Mouse (Mus musculus): ENCODE measurements around the gene 1700012B07Rik.

Gene 1700012B07Rik

GRCm38 (mm10) chr11:109846343-109846742 lies 18.5 kb upstream of the 1700012B07Rik start:
- no peak for DNase-seq (ENCODE audit: inconsistent ontology term)

- no peak for DNase-seq (ENCODE audit: inconsistent ontology term)
Measured at GRCm38 (mm10) chr11:109845601-109846000, 17.8 kb upstream of the 1700012B07Rik start.

DNA sequence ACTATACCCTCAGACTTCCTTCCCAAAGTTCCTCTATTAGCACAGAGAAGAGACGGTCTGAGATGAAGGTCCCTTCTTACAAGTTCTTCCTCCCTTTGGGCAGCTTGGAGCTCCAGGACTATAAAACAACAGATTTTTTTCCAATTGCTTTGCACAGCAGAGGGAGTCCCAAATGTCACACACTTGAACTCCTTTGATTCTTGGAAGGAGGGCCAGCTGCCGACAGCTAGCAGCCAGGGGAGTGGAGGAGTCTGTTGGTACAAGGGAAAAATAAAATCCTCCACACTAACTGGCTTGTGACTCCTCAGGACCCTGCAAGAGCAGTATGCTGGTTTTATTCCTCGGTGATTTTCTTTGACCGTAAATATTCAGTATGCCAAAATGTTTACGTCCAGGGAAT lies 16.6 kb upstream of the 1700012B07Rik start:
- DNase-seq (ENCODE audit: inconsistent ontology term): no peak

DNA sequence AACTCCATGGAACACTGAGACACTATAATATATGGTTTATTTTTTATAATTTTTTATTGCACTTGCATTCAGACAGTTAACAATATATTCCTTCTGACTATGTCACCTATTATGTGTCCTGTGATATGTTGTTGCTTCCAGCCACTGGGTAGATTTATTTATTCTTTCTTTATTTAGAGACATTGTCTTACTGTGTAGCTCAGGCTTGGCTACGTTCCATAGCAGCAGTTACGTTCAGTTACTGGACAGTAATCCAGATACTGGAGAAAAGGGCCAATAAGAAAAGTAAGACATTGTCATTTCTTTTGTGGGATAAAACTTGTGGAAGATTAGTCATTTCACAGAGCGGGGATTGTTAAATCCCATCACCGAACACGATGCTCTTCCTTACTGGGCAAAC lies 2.5 kb upstream of the 1700012B07Rik start:
- no peak for DNase-seq (ENCODE audit: inconsistent ontology term)

DNA sequence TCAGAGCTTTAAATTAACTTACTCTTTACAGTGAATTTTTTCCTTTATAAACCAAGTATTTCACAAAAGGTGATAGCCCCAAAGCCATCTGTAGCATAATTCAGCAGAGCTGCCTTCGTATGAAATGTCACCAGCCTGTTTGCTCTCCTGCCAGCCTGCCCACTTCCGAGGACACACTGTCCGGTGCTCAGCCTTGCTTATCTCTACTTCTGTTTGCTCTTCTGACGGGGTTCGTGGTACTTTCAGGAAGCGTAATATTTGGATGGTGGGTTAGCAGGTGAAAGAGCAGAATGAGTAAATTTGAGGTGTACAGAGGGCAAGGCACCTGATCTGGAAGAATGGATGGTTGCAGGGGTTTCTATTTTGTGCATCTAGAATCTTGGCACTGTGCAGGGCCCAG lies 5.6 kb downstream of the 1700012B07Rik start:
- no peak for DNase-seq (ENCODE audit: inconsistent ontology term)

DNA sequence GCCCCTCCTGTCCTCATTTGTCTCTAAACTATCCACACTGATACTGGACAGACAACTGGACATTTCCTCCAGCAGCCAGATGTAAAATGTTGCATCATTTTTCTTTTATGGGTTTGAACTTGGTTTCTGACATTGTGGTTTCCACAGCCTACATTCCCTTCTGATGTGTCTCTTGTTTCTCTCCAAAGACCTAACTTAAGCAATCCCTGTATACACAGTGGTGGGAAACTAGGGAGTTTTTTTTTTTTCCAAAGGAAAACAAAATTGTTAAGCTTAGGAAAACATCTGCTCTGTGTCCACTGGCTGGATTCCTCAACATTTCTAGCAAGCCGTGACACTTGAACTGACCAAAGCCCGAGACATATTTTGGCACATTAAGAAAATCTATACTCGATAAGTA lies 10.4 kb downstream of the 1700012B07Rik start:
- DNase-seq (ENCODE audit: inconsistent ontology term): peak; percentile 35

DNA sequence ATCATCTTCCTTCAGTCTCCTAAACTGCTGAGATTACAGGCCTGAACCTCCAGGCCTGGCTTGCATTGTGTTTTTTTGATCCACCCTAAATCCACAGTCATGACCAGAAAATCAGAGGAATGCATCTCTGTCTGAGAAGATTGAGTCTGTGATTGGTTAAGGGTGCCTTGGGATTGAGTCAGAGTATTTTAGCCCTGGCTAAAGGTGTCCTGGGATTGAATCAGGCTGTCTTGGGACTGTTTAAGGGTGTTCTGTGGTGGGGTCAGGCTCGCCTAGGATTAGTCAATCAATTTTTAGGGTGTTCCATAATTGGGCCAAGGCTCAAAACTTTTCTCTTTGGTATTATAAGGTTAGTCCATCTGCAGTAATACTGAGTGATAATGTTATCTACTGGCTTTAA lies 10.9 kb downstream of the 1700012B07Rik start:
- peak; percentile 57 for DNase-seq (ENCODE audit: inconsistent ontology term)

- no peak for DNase-seq (ENCODE audit: inconsistent ontology term)
Measured at GRCm38 (mm10) chr11:109811721-109812120, 16.1 kb downstream of the 1700012B07Rik start.

GRCm38 (mm10) chr11:109809175-109809855 lies 18.5 kb downstream of the 1700012B07Rik start:
- peak; percentile 55 for DNase-seq (ENCODE audit: inconsistent ontology term)

DNA sequence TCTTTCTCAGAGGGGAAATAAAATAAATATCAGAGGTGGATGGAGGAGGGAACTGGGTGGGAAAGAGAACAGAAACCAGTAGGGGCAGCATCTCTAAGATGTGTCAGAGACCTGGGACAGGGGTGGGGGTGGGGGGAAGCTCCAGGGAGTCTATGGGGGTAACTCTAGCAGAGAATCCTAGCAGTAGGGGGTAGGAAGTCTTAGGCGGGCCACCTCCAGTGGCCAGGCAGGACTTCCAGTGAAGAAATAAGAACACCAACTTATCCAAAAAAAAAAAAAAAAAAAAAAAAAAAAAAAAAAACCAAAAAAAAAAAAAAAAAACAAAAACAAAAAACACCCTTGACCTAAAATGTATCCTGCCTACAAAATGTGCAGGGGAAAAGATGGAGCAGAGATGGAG lies 26.3 kb downstream of the 1700012B07Rik start:
- no peak for DNase-seq (ENCODE audit: inconsistent ontology term)

DNA sequence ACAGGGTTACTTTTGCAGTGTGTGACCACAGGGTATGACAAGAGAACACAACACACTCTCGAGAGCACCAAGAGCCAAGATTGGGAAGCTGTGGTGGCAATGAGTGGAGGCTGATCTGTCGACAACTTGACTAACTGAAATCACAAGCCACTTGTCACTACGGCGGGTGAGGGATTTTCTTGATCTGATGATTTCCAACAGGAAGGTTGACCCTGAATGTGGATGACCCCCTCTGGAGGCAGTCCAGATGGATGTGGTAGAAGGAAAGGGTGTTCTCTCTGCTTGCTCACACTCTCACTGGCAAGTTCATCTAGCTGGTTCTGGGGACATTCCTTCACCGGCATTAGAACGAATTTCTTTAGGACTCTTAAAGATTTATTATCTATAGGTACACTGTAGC lies 30.3 kb downstream of the 1700012B07Rik start:
- no peak for DNase-seq (ENCODE audit: inconsistent ontology term)

DNA sequence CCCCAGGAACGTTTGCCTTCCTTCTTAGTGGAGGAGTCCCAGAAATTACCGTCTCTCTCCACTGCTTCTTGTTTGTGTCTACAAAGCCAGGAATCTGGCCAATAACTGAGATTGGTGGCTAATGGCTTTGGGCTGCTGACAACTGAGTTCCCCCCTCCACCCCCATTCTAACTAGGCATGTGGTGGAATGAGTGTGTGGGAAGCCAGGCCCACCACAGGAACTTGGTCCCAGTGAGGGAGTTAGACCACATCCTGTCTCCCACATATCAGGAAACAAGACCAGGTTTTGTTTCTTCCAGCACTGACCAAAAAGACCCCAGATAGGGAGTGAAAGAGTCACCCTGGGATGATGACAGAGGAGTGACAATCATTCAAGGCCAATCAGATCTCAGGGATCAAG lies 32.3 kb downstream of the 1700012B07Rik start:
- peak; percentile 95 for DNase-seq (ENCODE audit: inconsistent ontology term)

DNA sequence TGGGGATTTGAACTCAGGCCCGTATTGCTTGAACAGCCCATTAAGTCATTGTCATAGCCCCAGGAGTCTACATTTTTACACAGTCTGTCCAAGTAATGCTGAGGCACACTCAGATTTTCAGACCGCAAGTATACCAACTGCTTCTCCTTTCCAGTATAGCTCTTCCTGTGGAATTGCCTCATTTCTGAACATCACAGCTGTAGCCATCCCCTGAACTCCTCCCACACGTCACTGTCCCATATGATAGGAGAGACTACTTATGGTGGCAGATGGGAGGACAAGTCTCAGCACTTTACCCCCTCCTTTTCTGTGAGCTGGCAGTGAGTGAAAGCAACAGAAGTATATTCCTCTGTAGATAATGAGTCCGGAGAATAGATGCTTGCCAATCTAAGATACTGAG lies 34.3 kb downstream of the 1700012B07Rik start:
- no peak for DNase-seq (ENCODE audit: inconsistent ontology term)

GRCm38 (mm10) chr11:109792401-109792997 lies 35.3 kb downstream of the 1700012B07Rik start:
- DNase-seq (ENCODE audit: inconsistent ontology term): no peak

- no peak for DNase-seq (ENCODE audit: inconsistent ontology term)
Measured at GRCm38 (mm10) chr11:109791965-109792364, 35.9 kb downstream of the 1700012B07Rik start.

- no peak for DNase-seq (ENCODE audit: inconsistent ontology term)
Measured at GRCm38 (mm10) chr11:109790221-109790620, 37.6 kb downstream of the 1700012B07Rik start.

GRCm38 (mm10) chr11:109785392-109785791 lies 42.5 kb downstream of the 1700012B07Rik start:
- no peak for DNase-seq (ENCODE audit: inconsistent ontology term)

DNA sequence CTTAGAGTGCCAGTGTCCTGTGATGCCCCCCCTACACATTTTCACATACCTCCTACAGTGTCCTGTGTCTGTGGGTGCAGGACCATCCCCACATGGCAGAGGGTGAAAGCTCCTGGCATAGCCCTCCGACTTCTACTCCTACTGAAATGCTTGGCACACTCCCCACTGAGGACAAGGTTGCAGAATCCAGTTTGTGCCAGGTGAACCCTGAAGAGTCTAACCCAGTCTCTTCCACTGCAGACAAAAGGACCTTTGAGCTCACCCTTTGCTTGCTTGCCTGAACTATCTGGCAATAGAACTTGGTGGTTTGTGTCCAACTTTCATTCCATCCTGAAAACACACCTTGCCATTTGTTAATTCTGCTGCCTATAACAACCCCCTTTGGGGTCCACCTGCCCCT lies 56.5 kb downstream of the 1700012B07Rik start:
- DNase-seq (ENCODE audit: inconsistent ontology term): no peak

DNA sequence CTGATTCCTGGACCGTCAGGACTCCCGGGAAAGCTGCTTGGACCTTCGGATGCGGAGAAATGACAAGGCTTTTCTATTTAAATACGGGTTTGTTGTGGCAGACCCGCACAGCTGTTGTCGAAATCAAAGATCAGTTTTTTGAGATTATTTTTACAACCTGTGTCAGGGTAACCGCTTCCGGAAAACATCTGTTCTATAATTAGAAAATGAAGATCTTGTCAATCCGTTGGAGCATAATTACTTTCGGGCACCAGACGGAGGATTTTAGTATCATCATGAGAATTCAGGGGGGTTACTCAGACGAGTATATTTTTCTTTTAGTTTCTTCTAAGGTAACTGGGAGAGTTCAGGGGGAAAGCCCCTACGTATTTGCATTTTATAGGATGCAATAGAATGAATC lies 57.7 kb downstream of the 1700012B07Rik start:
- DNase-seq (ENCODE audit: inconsistent ontology term): no peak

DNA sequence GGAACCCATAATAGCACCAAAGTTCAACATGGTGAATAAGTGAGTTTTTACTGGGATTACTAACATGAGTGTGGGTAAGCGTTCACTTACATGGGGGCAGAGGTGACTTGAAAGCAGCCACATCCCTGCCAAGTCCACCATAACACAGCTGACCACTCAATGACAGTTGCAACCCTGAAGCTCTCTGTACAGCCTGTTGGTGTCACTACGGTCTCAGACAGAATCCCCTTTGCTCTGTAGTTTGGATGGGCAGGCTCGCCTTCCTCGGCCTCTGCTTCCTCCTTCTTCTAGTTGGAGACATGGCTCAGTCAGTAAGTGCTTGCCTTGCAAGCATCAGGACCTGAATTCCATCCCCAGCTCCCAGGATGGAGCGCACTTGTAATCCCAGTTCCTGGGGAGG lies 58.8 kb downstream of the 1700012B07Rik start:
- DNase-seq (ENCODE audit: inconsistent ontology term): no peak

DNA sequence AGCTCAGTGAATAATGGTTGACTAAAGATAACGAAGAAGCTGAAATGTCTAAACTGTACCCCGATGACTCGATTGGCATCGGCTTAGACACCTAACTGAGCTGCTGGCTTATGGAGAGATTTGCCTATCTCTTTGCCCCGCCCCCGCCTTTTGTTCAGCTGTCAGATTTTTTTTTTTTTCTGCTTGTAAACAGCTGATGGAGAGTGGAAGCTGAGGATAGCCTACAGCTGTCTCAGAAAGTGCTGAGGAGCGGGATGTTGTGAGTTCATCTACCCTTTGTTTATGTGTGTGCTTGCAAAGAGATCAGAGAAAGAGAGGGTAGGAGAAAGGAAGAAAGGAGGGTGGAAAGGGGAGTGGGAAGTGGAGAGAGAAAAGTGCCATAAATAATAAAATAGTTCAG lies 67.8 kb downstream of the 1700012B07Rik start:
- DNase-seq (ENCODE audit: inconsistent ontology term): no peak

DNA sequence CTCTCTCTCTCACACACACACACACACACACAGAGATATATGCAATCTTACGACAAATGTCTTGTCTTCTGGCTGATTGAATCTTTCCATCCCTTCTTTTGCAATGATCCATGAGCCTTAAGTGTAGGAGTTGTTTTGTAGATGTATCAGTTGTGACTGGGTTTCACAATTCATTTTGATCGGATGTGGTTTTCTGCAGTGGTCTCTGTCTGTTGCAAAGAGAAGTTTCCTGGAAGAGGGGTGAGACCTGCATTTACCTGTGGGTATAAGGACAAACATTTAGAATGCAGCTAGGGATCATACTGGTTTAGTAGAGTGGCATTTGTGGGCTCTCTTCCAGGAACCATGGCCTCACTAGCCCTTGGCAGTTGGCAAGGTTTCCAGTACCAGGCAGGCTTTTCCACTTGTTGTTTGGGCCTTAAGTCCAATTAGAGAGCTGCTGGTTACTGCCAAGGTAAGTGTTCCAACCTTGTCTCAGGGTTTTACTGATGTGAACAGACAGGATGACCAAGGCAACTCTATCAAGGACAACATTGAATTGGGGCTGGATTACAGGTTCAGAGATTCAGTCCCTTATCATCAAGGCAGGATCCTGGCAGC lies 69.1 kb downstream of the 1700012B07Rik start:
- DNase-seq (ENCODE audit: inconsistent ontology term): no peak

DNA sequence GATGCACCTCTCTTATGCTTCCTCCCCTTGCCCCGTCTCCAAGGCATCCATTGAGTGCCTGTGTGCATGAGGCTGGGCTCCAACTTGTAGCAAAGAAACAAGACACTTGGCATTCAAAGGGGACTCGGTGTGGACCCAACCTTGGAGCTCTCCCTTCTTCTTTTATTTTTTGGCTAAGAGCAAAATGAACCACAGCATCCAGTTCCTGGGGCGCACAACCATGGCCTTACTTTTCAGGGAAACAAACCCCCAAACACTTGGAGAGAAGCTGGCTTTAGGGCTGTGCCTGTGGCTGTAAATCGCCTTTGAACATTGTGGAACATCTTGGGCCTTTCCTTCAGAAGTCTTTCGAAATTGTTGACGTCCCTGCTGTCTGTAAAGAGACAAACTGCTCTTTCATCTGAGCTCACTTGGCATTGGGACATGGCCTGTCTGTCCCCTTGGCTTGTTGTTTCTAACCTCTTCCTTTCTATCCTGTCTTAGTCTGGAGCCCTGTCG lies 73.7 kb downstream of the 1700012B07Rik start:
- DNase-seq (ENCODE audit: inconsistent ontology term): no peak
